Mouse (Mus musculus): ENCODE measurements around the gene Jak3. TPM values are rescaled to one million over a fixed set of nuclear protein-coding genes. Genes with fewer than 3 reads are reported as not detected.

The Jak3 gene
- polyA plus RNA-seq, 1 experiment from 2014 or later = 7.5 TPM

DNA sequence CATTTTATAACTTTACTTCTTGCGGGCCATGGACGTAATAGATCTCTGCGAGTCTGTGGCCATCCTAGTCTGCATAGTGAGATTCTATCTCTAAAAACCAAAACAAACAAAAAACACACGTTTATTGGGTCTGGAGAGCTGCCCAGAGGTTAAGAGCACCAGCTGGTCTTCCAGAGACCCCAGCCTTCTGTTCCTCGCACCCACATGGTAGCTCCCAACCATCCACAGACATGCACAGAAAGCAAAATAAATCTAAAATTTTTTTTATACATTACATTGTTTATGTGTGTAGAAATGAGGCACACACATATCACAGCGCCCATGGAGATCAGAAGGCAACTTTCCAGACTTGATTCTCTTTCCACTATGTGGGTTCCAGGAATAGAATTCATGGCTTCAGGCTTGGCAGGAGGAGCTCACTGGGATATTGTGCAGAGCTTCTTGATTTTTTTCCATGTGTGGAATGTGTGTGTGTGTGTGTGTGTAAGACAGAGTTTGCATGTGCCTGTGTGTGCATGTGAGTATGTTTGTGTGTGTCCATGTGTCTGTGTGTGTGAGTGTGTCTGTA, 3.8 kb upstream of the Jak3 start:
- Histone ChIP-seq H3K27ac (ENCODE audit: low read length) (no peak overlapping the region), H3K36me3 (ENCODE audit: insufficient read depth, low read length) (no peaks in the 10 kb centered on the region), H3K4me2 (replicated peaks; ENCODE audit: low read depth, low read length) (peak overlapping the region; percentile 98), H3K4me3 (ENCODE audit: low read length) (peak overlapping the region; percentile 54; the same call in 1 of the 2 replicates), H3K27me3 (ENCODE audit: insufficient read depth, low read length) (peaks cover 38% of the 10 kb centered on the region), H3K9ac (replicated peaks; ENCODE audit: low read length) (no peak overlapping the region; the same call in 1 of the 2 replicates), H3K4me1 (ENCODE audit: insufficient read depth, low read length) (peaks cover 36% of the 10 kb centered on the region), H3K9me3 (ENCODE audit: low read length) (no peaks in the 10 kb centered on the region)
- 52% methylated on average over 6 of the region's 6 CpGs for WGBS
- no peak for ATAC-seq (ENCODE audit: low FRiP score, low TSS enrichment)

DNA sequence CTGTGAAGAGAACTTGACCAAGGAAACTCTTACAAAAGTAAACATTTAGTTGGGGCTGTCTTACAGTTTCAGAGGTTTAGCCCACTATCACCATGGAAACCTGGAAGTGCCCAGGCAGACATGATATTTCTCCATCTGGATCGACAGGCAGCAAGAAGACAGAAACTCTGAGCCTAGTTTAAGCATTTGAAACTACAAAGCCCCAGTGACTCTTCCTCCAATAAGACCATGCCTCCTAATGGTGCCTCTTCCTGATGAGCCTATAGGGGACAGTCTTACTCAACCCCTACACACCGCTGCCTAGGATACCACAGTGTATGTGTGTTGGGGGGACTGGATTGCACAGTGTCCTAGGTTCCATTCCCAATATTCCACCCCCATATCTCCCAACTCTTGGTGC, 2.0 kb upstream of the Jak3 start:
- Histone ChIP-seq H3K27me3 (ENCODE audit: insufficient read depth, low read length) (peaks cover 47% of the 10 kb centered on the region), H3K27ac (ENCODE audit: low read length) (no peak overlapping the region), H3K9ac (replicated peaks; ENCODE audit: low read length) (no peak overlapping the region), H3K4me1 (ENCODE audit: insufficient read depth, low read length) (peaks cover 21% of the 10 kb centered on the region), H3K4me2 (replicated peaks; ENCODE audit: low read depth, low read length) (no peak overlapping the region), H3K9me3 (ENCODE audit: low read length) (no peaks in the 10 kb centered on the region), H3K36me3 (ENCODE audit: insufficient read depth, low read length) (no peaks in the 10 kb centered on the region), H3K4me3 (ENCODE audit: low read length) (no peak overlapping the region)
- WGBS = 83% methylated on average over 2 of the region's 2 CpGs
- ATAC-seq (ENCODE audit: low FRiP score, low TSS enrichment) = no peak

DNA sequence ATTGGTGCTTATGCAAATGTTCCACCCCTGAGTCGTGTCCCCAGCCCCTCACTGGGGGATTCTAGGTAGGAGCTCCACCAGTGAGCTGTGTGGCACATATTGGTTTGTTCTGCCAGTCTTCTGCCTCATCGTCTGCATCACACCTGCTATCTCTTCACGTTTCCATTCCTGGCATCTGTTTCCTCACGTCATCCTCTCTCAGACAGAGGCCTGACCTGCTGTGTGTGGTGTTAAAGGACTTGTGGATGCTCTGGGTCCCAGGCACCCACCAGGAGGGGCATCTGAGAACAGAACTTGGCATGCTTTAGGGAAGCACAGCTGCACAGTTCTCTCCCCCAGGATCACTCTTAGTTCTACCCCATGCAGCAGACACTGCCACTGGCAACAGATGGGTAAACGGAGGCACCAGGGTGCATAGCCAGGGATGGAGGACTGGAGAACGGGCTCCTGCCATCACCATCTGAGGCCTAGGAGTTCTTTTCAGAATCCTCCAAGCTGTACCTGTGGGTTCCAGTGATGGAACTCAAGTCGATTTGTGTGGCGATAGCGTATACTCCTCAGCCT, 558 bp upstream of the Jak3 start:
- WGBS = 36% methylated on average over 9 of the region's 9 CpGs
- H3K27me3 ChIP-seq (ENCODE audit: insufficient read depth, low read length) = peaks cover 50% of the 10 kb centered on the region

DNA sequence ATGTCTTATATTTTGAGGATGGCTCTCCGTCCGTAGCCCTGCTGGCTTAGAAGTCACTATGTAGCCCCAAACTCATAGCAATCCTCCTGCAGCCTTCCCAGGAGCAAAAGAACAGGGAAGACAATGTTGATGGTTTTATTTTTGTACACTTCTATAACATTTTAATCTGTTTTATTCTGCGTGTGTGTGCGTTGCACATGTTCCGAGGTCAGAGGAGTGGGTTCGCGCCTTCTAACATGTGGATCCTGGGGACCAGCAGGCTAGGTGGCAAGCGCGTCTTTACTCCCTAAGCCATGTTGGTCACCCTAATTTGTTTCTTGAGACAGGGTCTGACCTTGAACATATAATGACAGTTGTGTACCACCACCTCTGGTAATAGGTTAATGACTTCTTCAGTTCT, 707 bp downstream of the Jak3 start:
- Histone ChIP-seq H3K4me1 (ENCODE audit: insufficient read depth, low read length) (peaks cover 24% of the 10 kb centered on the region), H3K9me3 (ENCODE audit: low read length) (no peaks in the 10 kb centered on the region), H3K4me3 (ENCODE audit: low read length) (peak overlapping the region; percentile 72), H3K27ac (ENCODE audit: low read length) (peak overlapping the region; percentile 52), H3K9ac (replicated peaks; ENCODE audit: low read length) (peak overlapping the region; percentile 82), H3K36me3 (ENCODE audit: insufficient read depth, low read length) (no peaks in the 10 kb centered on the region), H3K27me3 (ENCODE audit: insufficient read depth, low read length) (peaks cover 58% of the 10 kb centered on the region), H3K4me2 (replicated peaks; ENCODE audit: low read depth, low read length) (peak overlapping the region; percentile 90)
- no peak for ATAC-seq (ENCODE audit: low FRiP score, low TSS enrichment)
- 63% methylated on average over 9 of the region's 9 CpGs for WGBS

More for the DNA sequence above, 558 bp upstream of the Jak3 start:
- H3K4me2 ChIP-seq (replicated peaks; ENCODE audit: low read depth, low read length) = peak overlapping the region; percentile 90
- H3K36me3 ChIP-seq (ENCODE audit: insufficient read depth, low read length) = no peaks in the 10 kb centered on the region
- H3K27ac ChIP-seq (ENCODE audit: low read length) = no peak overlapping the region; the same call in 1 of the 2 replicates
- H3K4me3 ChIP-seq (ENCODE audit: low read length) = peak overlapping the region; percentile 72; the same call in 1 of the 2 replicates
- ATAC-seq (ENCODE audit: low FRiP score, low TSS enrichment) = no peak
- peaks cover 20% of the 10 kb centered on the region for H3K4me1 ChIP-seq (ENCODE audit: insufficient read depth, low read length)
- no peak overlapping the region for H3K9ac ChIP-seq (replicated peaks; ENCODE audit: low read length)
- H3K9me3 ChIP-seq (ENCODE audit: low read length) = no peaks in the 10 kb centered on the region

DNA sequence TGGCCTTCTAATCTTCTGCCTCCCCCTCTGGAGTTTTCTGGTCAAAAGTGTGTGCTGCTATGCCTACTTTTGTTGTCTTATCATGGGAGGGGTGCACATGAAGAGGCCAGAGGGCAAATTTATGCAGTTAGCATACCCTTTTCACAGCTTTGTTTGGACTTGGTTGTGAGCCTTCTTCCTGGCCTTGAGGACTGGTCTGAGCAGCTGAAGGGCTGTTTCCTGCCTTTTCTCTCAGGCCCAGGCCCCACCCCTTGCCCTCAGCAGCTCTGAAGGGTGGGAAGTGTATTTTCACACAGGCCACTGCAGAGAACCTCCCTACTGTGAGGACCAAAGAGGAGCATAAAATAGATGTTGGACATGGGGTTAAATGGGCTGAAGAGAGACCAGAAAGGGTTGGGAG, 1.5 kb downstream of the Jak3 start:
- no peak overlapping the region for H3K9ac ChIP-seq (replicated peaks; ENCODE audit: low read length)
- H3K4me1 ChIP-seq (ENCODE audit: insufficient read depth, low read length) = peaks cover 26% of the 10 kb centered on the region
- no peak overlapping the region for H3K27ac ChIP-seq (ENCODE audit: low read length)
- H3K4me2 ChIP-seq (replicated peaks; ENCODE audit: low read depth, low read length) = peak overlapping the region; percentile 21; the same call in 1 of the 2 replicates
- no peaks in the 10 kb centered on the region for H3K9me3 ChIP-seq (ENCODE audit: low read length)
- H3K27me3 ChIP-seq (ENCODE audit: insufficient read depth, low read length) = peaks cover 65% of the 10 kb centered on the region
- no peak for ATAC-seq (ENCODE audit: low FRiP score, low TSS enrichment)
- H3K36me3 ChIP-seq (ENCODE audit: insufficient read depth, low read length) = no peaks in the 10 kb centered on the region
- H3K4me3 ChIP-seq (ENCODE audit: low read length) = 0 out of 2 replicates have a peak overlapping the region, but pooled peaks have one; percentile 8

DNA sequence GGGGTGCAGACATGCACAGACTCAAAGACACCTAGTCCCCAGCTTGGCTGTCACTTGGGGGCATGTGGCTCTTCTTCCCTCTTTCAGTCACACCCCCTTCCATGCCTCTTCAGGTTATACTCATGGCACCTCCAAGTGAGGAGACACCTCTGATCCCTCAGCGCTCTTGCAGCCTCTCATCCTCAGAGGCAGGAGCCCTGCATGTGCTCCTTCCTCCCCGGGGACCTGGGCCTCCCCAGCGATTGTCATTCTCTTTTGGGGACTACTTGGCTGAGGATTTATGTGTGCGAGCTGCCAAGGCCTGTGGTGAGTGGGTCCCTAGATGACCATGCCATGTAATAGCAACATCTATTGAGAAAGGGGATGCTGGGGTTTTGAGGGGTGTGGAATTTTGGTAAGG, 2.1 kb downstream of the Jak3 start:
- WGBS = 57% methylated on average over 4 of the region's 4 CpGs
- Histone ChIP-seq H3K4me2 (replicated peaks; ENCODE audit: low read depth, low read length) (no peak overlapping the region), H3K4me1 (ENCODE audit: insufficient read depth, low read length) (peaks cover 26% of the 10 kb centered on the region), H3K4me3 (ENCODE audit: low read length) (no peak overlapping the region), H3K27ac (ENCODE audit: low read length) (no peak overlapping the region), H3K27me3 (ENCODE audit: insufficient read depth, low read length) (peaks cover 65% of the 10 kb centered on the region), H3K9ac (replicated peaks; ENCODE audit: low read length) (no peak overlapping the region), H3K36me3 (ENCODE audit: insufficient read depth, low read length) (no peaks in the 10 kb centered on the region), H3K9me3 (ENCODE audit: low read length) (no peaks in the 10 kb centered on the region)
- no peak for ATAC-seq (ENCODE audit: low FRiP score, low TSS enrichment)

DNA sequence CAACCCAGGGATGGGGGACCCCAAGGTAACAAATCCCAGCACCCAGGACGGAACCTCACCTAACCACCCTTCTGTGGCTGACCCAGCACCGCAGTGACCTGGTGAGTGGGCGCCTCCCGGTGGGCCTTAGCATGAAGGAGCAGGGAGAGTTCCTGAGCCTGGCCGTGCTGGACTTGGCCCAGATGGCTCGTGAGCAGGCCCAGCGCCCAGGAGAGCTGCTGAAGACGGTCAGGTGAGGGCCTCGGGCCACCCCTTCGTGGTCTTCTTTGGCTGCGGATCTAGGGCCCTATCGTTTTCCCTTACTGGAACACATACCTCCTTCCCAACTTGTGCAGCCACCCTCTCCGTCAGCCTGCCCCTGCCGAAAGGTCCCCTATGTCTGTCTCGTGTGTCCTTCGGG, 3.0 kb downstream of the Jak3 start:
- Histone ChIP-seq H3K4me2 (replicated peaks; ENCODE audit: low read depth, low read length) (peak overlapping the region; percentile 54), H3K4me3 (ENCODE audit: low read length) (peak overlapping the region; percentile 35), H3K36me3 (ENCODE audit: insufficient read depth, low read length) (no peaks in the 10 kb centered on the region), H3K4me1 (ENCODE audit: insufficient read depth, low read length) (peaks cover 26% of the 10 kb centered on the region), H3K27ac (ENCODE audit: low read length) (no peak overlapping the region), H3K27me3 (ENCODE audit: insufficient read depth, low read length) (peaks cover 74% of the 10 kb centered on the region), H3K9ac (replicated peaks; ENCODE audit: low read length) (no peak overlapping the region; the same call in 1 of the 2 replicates), H3K9me3 (ENCODE audit: low read length) (no peaks in the 10 kb centered on the region)
- WGBS = 25% methylated on average over 16 of the region's 16 CpGs
- ATAC-seq (ENCODE audit: low FRiP score, low TSS enrichment) = no peak

DNA sequence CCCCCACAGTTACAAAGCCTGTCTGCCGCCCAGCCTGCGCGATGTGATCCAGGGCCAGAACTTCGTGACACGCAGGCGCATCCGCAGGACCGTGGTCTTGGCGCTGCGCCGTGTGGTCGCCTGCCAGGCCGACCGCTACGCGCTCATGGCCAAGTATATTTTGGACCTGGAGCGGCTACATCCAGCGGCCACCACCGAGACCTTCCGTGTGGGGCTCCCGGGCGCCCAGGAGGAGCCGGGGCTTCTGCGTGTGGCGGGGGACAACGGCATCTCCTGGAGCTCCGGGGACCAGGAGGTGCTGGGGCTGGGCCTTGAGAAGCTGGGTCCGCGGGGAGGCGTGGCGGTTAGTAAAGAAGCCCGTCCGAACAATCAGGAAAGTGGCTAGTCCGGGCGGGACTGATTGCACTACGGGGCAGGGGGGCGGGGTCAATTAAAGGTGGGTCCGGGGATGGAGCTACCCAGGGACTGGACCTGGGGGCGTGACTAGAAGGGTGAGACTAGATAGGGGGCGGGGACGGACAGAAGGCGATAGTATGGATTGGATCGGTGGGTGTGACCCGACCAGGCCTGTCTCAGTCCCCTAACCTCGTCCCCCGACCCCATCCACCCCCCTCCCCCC, 3.6 kb downstream of the Jak3 start:
- no peaks in the 10 kb centered on the region for H3K36me3 ChIP-seq (ENCODE audit: insufficient read depth, low read length)
- ATAC-seq (ENCODE audit: low FRiP score, low TSS enrichment) = no peak; the same call in 1 of the 2 replicates
- H3K27ac ChIP-seq (ENCODE audit: low read length) = no peak overlapping the region
- peak overlapping the region; percentile 35 for H3K4me3 ChIP-seq (ENCODE audit: low read length)
- WGBS = 10% methylated on average over 43 of the region's 46 CpGs
- peaks cover 80% of the 10 kb centered on the region for H3K27me3 ChIP-seq (ENCODE audit: insufficient read depth, low read length)
- H3K4me2 ChIP-seq (replicated peaks; ENCODE audit: low read depth, low read length) = peak overlapping the region; percentile 54
- no peaks in the 10 kb centered on the region for H3K9me3 ChIP-seq (ENCODE audit: low read length)
- peaks cover 26% of the 10 kb centered on the region for H3K4me1 ChIP-seq (ENCODE audit: insufficient read depth, low read length)
- H3K9ac ChIP-seq (replicated peaks; ENCODE audit: low read length) = no peak overlapping the region

DNA sequence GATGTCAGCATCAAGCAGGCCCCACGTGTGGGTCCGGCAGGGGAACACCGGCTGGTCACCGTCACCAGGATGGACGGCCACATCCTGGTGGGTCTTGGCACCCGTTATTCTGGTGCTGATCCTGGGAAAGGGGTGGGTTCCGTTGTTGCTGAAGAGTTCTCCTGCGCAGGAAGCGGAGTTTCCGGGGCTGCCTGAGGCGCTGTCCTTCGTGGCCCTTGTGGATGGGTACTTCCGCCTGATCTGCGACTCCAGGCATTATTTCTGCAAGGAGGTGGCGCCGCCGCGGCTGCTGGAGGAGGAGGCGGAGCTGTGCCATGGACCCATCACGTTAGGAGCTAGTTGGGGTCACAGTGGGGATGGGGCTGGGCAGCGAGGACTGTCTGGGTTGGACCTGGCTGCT, 4.4 kb downstream of the Jak3 start:
- 5% methylated on average over 21 of the region's 21 CpGs for WGBS
- peaks cover 87% of the 10 kb centered on the region for H3K27me3 ChIP-seq (ENCODE audit: insufficient read depth, low read length)
- H3K27ac ChIP-seq (ENCODE audit: low read length) = no peak overlapping the region
- H3K4me3 ChIP-seq (ENCODE audit: low read length) = no peak overlapping the region
- H3K4me2 ChIP-seq (replicated peaks; ENCODE audit: low read depth, low read length) = peak overlapping the region; percentile 27; the same call in 1 of the 2 replicates
- H3K36me3 ChIP-seq (ENCODE audit: insufficient read depth, low read length) = no peaks in the 10 kb centered on the region
- H3K9ac ChIP-seq (replicated peaks; ENCODE audit: low read length) = no peak overlapping the region
- no peak for ATAC-seq (ENCODE audit: low FRiP score, low TSS enrichment)
- H3K9me3 ChIP-seq (ENCODE audit: low read length) = no peaks in the 10 kb centered on the region
- H3K4me1 ChIP-seq (ENCODE audit: insufficient read depth, low read length) = peaks cover 26% of the 10 kb centered on the region

DNA sequence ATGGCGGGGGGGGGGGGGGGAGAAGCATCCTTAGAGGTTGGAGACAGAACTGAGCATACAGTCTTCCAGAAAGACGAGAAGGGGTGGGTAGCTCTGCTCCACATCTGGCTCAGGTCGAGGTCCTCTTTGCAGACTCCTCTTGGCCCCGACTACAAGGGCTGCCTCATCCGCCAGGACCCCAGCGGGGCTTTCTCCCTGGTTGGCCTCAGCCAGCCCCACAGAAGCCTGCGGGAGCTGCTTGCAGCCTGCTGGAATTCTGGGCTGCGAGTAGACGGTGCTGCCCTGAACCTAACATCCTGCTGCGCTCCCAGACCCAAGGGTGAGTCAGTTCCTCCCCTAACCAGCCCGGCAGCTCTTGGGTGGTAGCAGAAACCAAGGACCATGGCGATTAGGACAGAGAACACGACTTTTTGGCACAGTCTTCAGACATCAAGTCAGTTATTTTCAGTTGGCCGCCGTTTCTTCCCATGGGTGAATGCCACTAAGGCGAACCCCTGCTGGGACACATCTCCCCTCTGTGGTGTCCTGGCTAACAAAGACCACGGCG, 5.3 kb downstream of the Jak3 start:
- Histone ChIP-seq H3K4me3 (ENCODE audit: low read length) (no peak overlapping the region), H3K9ac (replicated peaks; ENCODE audit: low read length) (no peak overlapping the region), H3K27ac (ENCODE audit: low read length) (no peak overlapping the region), H3K36me3 (ENCODE audit: insufficient read depth, low read length) (no peaks in the 10 kb centered on the region), H3K4me2 (replicated peaks; ENCODE audit: low read depth, low read length) (no peak overlapping the region), H3K9me3 (ENCODE audit: low read length) (no peaks in the 10 kb centered on the region), H3K27me3 (ENCODE audit: insufficient read depth, low read length) (peaks cover 93% of the 10 kb centered on the region), H3K4me1 (ENCODE audit: insufficient read depth, low read length) (peaks cover 33% of the 10 kb centered on the region)
- no peak for ATAC-seq (ENCODE audit: low FRiP score, low TSS enrichment)
- 9% methylated on average over 18 of the region's 18 CpGs for WGBS
